Mouse (Mus musculus) ovary, postnatal 14 days (tissue): ENCODE results near the gene Fsd1.
A peak's percentile ranks its signal among the peaks of the same experiment; 100 is the strongest.

Experiments
- DNase-seq: peaks from one replicate; pipeline ENCODE4 v3.0.0; 2022; ENCODE audit warnings: low spot score

Gene Fsd1

GRCm38 (mm10) chr17:55963171-55963570, 23.1 kb upstream of the Fsd1 start:
- no peak for DNase-seq

DNA sequence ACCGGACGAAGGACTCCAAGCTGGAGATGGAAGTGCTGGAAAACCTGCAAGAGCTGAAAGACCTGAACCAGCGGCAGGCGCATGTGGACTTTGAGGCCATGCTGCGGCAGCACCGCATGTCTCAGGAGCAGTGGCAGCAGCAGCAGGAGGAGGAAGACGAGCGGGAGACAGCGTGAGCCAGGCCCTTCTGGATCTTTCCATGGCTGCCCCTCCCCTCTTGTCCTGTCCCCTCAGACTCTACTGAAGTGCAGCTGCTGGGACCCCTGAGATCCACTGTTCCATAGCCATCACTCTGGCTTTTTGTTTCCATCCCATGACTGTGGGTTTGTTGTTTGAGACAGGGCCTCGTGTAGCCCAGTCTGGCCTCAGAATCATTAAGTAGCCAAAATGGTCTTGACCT, 21.8 kb upstream of the Fsd1 start:
- DNase-seq: no peak

DNA sequence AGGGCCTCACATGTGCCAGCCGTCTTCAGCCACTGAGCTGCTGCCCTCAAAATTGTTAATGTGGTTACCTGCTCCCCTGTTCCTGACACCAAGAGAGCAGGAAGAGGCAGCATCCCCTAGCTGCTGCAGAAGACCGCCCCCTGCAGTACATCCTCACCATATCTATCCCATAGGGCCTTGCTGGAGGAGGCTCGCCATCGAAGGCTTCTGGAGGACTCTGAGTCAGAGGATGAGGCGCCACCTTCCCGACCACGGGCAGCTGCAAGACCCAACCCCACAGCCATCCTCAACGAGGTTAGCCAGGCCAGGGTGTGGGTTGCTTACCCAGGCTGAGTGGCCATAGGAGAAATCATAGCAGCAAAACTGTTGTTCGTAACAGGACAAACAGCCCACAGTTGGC, 21.3 kb upstream of the Fsd1 start:
- no peak for DNase-seq

DNA sequence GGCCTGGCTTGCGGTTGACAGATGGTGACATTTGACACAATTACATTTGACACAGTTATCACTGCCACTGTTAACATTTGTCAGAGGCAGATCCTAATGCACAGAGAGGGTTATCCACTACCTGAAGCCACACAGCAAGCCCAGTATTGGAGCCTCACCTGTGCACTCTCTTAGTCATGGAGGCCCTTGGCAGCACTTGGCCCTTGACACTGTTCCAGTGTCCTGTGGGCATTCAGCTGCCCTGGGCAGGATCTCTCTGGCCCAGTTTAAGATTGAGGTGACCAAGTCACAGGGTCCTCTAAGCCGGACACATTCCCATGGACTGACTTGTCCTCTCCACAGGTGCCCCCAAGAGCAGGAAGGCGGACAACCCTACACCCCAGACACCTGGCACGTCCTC, 19.1 kb upstream of the Fsd1 start:
- DNase-seq: no peak

GRCm38 (mm10) chr17:55968210-55968609, 18.1 kb upstream of the Fsd1 start:
- no peak for DNase-seq

DNA sequence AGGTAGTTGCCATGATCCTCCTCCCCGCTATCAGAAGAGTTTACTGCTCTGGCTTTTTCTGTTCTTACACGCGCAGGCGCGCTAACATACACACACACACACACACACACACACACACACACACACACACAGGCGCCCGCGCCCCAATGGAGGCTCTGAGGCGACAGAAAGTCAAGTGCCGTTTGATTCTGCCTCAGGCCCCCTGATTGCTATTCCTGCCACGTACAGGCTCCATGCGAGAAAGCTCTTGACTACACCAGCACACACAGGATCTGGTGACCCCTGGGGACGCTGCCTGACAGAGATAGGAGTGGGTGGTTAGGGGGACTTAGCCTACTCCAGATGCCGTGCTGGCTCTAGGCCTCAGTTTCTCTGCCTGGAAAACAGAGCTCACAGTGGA, 16.7 kb upstream of the Fsd1 start:
- no peak for DNase-seq

DNA sequence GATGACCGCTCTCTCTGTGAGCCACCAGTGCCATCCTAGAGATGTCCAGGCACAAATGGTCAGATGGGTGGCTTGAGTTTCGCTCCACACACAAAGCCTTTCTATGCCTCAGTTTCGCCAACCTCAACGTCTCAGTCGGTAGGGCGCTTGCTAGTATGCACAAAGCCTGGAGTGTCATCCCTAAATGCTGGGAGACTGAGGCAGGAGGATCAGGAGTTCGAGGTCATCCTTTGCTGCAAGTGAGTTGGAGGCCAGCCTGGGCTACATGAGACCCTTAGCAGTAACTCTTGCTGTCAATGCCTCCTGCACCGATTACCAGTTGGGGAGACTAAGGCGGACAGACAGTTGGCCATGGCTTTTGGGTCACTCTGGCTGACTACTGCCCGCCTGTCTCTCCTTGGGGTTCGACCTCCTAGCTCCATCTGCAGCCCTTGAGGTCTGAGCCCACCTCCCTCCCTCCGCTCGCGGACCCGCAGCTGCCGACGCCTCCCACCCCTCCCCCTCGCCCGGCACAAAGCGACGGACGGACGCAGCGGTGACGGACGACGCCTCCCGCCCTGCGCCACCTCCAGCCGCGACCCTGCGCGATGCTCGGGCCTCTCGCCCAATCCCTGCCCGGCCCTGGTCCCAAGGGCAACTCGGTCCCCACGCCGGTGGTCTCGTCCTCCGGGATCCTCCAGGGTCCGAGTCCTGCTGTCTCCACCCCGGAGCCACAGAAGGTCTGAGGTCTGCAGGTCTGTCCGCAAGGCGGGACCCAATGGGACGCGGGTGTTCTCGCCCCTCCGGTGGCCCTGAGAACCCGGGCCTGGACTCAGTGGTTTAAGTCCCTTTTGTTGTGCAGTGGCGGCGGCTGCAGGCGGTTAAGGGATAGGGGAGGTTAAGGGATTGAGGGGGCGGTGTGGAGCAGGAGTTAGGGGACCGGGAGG, 16.1 kb upstream of the Fsd1 start, which contains the start of gene Shd:
Shd (plus strand) TSS at position 502 of the 926 bp plus-strand sequence.
- no peak for DNase-seq

GRCm38 (mm10) chr17:55971453-55971852, 14.9 kb upstream of the Fsd1 start:
- no peak for DNase-seq

DNA sequence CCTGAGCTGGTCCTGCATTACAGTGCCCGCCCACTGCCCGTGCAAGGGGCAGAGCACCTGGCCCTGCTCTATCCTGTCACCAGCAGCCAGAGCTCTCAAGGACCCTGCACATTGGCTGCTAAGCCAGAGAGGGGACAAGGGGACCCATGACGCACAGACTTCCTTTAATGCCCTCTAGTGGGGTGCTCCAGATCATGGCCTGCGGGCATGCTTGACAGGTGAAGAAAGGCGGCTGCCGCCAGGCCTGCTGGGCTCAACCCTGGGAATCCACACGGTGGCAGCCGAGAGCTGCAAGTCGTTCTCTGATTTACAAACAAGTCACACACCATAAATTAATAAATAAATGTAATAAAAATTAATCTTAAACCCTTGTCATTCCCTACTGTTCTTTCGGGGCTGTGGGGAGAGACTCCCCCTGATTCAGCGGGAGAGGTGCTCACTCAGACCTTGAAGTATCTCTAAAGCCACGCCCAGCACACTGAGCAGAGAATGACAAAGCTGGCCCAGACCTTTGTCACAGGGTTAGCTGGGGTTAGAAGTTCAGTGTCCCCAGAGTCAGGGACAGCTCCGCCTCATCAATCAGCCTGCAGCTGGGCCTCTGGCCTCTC, 9.9 kb upstream of the Fsd1 start:
- peak; percentile 76 for DNase-seq

DNA sequence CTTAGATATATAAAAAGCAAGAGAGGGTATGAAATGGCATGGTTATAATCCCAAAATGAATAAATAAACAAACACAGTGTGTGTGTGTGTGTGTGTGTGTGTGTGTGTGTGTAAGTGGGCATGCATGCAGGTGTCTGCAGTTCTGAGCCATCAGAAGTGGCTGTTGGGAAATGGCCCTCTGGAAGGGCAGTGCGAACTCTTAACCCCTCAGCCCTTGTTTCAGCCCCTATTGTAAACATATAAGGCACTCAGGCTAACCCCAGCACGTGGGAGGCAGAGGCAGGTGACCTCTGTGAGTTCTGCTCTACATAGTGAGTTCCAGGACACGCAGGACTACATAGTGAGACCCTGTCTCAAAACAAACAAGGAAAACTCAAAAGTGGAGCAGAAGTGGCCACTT, 9.0 kb upstream of the Fsd1 start:
- DNase-seq: no peak

DNA sequence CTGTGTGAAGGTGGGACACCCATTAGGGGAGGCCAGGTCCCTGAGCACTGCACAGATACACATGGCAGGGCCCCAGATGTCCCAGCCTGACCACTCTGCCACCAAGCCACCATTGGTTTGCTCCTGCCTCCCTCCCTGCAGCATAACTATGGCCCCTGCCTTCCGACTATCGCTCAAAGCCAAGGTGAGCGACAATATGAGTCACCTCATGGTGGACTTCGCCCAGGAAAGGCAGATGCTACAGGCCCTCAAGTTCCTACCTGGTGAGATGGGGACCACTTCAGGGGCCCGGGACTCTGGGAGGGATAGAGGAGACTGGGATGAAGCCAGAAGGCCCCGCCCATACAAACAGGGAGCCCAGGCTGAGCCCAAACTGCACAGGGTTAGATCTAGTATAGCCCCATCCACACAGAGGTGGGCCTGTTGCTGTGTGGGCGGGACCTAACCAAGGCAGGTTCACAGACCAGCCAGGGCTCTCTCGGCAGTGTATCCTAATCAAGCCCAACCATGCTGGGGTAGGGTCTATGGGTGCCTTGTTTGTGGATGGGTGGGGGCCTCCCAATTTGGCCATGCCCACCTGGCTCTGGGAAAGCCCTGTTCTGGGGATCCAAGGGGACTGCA, 4.1 kb downstream of the Fsd1 start:
- no peak for DNase-seq

DNA sequence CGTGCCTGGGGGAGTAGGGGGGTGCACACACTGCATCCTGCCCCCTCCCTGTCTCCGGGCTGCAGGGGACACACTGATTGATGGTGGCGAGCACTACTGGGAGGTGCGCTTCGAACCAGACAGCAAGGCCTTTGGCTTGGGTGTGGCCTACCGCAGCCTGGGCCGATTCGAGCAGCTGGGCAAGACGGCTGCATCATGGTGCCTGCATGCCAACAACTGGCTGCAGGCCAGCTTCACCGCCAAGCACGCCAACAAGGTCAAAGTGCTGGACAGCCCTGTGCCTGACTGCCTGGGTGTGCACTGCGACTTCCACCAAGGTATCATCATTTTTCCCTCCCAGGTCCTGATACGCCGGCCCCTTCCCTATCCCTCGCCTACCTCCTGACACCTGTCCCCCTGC, 9.7 kb downstream of the Fsd1 start:
- no peak for DNase-seq

GRCm38 (mm10) chr17:55999794-56000499, 13.6 kb downstream of the Fsd1 start:
- no peak for DNase-seq

DNA sequence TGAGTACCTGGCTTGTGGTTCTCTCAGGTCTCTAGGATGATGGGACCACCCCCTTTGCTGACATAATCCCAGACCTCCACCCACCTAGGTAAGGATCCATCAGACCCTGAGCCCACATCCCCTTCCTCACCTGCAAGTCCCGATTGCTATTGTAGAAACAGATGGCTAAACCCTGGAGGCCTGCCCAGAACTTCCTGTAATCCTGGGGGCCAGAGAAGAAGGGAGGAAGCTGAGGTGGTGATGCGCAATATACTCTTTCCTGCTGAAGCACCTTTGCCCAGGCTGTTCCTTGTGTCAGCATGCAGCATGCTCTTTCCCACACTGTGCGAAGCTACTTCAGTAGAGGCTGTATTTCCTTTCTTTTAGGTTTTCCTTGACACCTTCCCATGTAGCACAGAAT, 16.7 kb downstream of the Fsd1 start:
- no peak for DNase-seq

DNA sequence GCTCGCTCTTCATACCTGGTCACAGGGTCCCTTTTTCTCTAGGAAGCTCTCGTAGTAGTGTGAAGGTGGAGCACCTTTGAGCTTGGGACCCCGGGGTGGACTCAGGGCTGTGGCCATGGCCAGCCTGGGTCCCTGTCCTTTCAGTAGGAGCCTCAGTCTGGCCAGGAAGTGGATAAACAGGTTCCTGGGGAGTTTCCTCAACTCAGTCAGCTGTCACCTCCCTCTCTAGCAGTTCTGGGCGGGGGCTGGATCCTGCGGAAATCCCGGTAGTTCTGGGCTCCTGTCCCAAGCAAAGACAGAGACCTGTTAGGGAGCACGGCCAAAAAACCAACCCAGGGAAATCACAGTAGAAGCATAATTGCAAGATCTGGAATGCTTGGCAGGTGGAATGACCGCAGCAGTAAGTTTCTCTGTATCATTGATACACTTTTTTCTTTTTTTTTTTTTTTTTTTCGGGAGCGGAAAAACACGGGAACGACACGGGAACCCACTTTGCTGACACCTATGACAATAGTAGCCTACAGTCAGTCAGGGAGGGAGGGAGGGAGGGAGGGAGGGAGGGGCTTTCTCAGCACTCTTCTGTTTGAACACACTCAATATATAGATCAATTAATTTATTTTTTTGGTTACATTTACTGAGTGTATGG, 19.2 kb downstream of the Fsd1 start, which contains the start of the genes Stap2 and Mpnd:
Stap2 (minus strand) TSS at position 170 of the 647 bp plus-strand sequence.
Mpnd (plus strand) TSS at position 297 of the 647 bp plus-strand sequence.
- no peak for DNase-seq

GRCm38 (mm10) chr17:56006956-56007355, 20.6 kb downstream of the Fsd1 start:
- DNase-seq: no peak

DNA sequence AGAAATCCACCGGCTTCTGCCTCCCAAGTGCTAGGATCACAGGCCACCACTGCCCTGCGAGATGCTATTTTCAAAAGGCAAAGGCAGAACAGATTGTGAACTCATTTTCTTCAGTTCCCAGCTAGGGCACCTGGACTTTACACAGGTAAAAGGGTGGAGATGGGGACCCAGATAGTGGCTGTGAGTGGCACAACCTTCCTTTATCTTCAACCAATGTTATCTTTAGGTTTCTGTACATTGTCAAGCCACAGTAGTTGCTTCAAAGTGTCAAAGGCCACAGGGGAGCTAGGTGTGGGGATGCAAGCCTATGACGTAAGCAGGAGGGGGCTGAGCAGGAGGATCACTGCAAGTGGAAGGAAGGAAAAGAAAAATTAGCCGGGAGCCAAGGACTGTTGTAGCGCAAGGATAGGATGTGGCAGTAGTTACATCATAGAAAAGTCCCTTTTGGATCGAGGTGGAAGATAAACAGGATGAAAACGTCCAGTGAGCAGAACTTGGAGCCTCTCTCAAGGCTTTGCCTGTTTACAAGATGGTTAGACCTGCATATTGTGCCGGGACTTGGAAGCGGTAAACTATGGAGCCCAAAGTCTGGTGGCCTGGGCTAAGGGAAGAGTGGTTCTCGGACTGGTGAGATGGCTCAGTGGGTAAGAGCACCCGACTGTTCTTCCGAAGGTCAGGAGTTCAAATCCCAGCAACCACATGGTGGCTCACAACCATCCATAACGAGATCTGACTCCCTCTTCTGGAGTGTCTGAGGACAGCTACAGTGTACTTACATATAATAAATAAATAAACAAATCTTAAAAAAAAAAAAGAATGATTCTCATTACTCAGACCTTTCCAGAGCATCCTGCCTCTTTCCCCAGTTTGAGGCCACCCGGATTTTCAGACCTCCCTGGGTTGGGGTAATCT, 21.4 kb downstream of the Fsd1 start:
- no peak for DNase-seq

DNA sequence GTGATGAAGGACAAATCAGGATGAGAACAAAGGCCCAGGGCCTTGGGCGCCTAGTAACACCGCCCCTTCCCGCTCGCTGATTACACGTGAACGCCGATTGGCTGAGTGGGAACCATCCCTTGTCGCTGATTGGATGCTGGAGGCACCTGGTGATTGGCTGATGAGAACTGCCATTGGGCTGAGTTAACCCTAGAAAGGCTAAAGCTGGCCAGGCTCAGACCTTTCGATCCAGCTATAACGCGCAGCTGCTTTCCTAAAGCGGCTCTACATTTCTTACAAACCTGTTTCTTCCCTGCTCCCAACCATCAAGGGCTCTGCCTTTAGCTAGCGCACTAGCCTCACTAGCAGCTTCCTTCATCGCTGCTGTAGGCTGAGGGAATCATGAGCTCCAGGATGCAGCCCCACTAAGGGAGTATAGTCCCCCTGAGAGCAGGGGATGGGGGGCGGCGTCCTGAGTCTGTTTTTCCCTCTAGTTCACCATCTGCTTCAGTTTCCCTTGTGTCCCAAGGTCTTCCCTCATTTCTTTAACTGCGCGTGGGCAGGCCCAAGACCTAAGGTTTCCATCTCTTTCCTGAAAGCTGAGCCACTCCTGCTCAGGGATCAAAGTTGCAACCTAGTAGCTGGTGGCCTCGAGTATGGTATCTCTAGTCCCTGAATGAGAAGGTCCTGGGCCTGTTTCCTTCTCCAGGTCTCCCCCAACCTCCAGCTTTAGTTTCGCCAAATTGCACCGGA, 22.2 kb downstream of the Fsd1 start:
- DNase-seq: peak; percentile 86

DNA sequence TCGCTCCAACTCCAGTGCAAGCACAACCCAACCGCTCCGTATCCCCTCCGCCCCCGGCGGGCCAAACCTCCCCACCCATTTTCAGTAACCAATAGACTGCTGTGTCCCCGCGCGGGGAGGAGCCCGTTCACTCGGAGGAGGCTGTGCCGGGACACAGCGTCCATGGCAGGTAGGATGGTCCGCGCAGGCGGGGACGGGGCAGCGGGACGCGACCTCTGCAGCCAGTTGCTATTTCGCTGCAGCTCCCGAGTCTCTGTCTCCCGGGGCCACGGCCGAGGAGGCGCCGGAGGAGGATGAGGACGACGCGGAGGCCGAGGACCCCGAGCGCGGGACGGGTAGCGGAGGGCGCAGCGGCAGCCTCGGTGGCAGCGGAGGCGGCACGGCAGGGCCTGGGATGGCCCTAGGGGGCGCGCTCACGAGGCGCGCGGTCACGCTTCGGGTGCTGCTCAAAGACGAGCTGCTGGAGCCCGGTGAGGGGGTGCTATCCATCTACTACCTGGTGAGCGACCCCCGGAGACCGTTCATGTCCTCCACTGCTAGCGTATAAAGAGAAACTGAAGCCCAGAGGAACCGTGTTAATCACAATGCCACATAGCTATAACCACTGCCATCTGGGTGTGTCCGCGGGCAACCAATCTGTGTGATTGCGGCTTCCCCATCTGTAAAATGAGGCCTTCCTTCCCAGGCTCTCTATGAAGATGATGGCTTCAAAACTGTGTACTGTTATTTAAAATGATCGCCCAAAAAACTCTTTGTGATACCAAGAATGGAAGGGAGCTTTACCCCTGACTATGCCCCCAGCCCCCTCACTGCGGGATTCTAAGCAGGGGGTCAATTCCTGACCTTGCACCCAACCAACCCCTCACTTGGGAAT, 23.0 kb downstream of the Fsd1 start:
- DNase-seq: peak; percentile 84
